Mouse (Mus musculus) adrenal gland, postnatal 4 days (tissue): ENCODE measurements around the gene Stx3. TPM values are rescaled to one million over a fixed set of nuclear protein-coding genes. Genes with fewer than 3 reads are reported as not detected.

Experiments
- DNase-seq, 2 experiments: peaks; one replicate each; pipeline ENCODE4 v3.0.0; 2021 to 2022; ENCODE audit warnings: low spot score in 2 of 2, mixed read lengths in 2 of 2
- total RNA-seq, 2 experiments: library from RNA; stranded (reverse); gene quantifications; 2 replicates each; pipeline ENCODE4 v1.2.3; 2021

Stx3 gene
- total RNA-seq, 2 experiments from 2014 or later, result 7.9 to 12.2 TPM

DNA sequence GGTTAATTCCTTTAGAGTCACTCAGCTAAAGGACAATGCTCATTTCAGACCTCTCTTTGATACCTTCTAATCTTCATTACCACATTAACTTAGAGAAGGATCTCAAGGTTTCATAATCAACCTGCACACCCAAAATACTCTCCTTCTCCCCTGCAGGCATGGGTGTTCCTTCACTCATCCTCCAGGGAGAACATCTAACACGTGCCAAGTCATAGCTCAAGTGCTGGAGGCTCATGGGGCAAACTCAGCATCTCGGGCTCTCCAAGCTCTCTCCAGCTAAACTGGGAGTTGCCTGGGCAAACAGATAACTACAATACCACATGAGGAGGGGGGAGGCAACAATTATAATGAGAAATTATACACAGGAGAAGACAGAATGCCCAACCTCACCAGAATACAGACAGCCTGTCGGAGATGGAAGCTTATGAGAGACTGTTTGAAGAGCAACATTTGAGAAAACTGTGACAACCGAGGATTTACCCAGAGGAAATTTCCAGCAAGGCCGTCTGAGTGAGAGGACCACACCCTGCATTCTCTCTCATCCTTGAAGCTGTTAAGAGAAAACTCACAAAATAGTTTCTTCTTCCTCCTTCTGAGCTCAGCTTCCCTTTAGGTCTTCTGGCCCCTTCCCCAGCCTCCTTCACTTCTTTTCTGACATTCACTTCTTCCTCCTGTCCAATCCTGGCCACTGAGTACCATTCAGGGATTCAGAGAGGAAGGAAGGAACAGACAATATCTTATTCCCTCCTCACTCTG, 9.0 kb downstream of the Stx3 start:
- no peak for DNase-seq

DNA sequence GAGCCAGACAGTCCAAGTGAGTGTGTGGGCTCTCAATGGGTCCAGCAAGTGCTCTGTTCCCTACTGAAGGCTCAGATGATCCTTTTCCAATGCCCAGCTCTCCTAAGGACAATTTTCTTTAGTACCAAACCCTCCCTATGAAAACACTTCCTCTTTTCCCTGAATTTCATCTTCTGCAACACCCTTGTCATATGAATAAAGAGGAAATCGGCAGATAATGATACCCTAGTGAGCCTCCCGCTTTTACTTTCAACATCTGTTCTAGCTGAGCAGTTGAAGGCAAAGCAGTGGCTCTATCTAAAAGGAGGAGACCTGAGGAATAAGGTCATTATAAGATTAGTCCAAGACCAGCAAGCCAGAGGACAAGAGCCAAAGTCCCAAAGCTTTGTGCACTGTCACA, 10.8 kb downstream of the Stx3 start:
- no peak for DNase-seq

DNA sequence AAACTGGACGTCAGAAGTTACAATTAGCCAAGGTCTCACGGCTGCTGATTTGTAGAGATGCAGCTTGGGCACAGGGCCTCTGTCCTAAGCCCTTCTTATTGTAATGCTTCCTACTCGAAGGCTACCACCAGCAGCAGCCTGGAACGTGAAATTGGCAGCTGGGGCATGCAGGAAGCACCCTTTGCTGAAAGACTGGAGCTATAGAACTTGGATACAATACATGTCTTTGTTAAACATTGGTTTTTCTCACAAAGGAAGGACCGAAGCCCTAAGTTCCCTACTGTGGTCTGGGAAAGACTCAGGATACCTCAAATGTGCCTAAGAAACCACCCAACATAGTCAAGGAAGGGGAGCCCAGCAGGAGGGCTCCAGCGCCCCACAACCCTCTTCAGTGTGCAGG, 11.4 kb downstream of the Stx3 start:
- DNase-seq, result no peak

DNA sequence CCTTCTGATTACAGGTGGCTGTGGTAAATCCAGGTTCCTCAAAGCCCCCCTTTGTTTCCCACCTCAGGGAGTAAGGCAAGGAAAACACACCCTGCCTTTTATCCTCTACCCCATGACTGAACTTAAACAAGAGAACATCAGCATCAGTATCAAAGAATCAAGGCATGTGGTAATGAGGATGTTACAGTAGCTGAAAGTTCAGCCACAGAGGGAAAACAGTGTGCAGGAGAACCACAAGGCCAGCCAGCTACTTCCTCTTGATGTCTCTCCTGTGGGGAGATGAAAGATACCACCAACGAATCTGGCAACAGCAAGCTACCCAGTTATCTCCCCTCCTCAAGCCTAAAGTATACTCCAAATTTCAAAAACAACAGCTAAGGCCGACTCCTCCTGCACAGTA, 12.0 kb downstream of the Stx3 start:
- no peak for DNase-seq

DNA sequence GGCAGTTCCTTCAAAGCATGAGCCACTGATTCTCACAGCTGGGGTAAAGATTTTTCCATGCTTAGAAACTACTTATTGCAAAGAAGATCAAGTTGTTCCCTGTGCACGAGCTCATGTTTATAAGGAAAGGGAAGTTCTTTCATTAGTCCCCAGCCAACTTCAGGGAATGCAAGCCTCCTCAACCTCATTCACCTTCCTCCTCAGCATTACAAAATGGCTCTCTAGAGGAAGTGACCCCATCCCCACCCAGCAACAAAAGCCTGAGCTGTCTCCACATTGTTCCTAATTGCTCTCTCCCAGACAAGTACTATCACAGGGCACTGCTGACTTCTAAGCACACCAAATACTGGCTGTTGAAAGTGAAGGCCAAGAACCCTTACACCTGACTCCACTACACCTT, 14.8 kb downstream of the Stx3 start:
- no peak for DNase-seq

DNA sequence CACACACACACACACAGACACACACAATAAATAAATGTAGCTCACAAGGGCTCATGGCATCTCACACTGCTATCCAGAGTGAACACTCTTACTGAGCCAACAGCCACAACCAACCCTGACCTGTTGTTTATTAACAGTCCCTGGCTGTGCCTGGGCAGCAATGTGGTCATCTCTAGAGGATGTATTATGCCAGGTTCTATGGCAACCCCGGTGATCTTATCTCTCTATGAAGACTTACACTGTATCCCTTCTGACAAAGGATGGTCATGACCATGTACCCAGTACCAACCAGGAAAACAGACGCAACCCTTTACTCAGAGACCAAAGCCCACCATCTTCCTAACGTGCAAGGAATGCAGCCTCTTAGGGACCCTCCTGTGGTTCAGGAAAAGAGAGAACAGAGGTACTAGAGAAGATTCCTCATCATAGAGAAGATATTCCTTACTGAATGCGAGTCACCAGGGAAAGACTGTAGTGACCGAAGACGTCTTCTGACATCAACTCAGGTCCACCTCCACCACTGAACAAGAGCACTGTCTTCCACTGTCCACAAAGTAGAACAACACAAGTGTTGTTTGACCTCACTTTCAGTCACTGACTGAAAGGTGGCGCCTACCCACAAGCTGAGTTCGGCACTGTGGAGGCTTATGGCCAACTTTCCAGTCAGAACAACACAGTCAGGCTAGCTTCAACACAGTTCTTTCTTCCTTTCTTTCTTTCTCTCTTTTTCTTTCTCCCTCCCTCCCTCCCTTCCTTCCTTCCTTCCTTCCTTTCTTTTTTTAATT, 18.5 kb downstream of the Stx3 start:
- DNase-seq, result no peak

DNA sequence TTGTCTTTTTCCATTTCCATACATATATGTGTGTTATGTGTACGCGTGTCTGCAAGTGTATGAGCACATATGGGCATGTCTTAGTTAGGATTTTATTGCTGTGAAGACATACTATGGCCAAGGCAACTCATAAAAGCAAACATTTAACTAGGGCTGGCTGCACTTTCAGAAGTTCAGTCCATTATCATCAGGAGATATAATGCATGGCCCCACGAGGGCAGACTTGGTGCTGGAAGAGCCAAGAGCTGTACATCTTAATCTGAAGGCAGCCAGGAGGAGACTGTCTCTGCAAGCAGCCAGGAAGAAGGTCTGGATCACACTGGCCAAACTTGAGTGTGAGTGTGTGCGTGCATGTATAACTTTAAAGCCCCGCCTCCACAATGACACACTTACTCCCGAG, 24.8 kb downstream of the Stx3 start:
- no peak for DNase-seq

DNA sequence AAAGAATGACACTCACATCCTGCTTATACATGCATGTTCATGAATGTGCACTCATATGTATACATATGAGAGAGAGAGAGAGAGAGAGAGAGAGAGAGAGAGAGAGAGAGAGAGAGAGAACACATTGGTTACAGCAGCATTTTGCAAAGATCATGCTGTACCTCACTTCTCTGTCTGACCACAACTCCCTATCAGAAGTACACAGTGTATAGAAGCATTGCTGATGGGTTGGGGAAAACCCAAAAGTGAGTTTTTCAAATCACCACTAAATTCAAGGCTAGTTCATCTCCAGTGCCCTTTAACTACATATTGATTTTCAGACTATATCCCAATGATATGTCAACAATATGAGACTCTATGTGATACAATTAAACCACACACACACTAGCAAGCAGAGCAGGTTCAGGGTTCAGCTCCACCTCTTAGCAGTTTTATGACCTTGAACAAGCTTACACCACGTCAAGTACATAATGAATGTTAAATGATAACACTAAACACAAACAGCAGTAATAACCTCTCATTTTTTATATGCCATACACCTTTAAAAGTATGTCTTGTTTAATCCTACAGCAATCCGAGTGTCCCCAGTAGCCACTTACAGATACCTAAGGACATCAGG, 25.4 kb downstream of the Stx3 start:
- no peak for DNase-seq

DNA sequence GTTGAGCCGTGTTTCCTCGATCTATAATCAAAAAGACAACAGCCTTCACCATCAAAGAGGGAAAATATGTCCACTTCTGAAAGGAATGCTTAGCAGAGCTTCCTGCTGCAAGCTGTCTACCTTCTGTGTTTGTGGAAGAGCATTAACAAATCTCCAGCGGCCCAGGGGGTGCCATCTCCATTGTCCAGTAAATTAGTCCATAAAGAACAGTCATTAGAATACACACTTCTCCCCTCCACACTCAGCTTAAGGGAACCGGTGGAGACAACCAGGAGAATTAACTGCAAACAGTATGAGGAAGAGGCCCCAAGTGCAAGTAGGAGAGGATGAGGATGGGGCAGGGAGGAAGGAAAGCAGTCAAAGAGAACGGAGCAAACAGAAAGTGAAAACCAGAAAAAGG, 27.4 kb downstream of the Stx3 start:
- no peak for DNase-seq

DNA sequence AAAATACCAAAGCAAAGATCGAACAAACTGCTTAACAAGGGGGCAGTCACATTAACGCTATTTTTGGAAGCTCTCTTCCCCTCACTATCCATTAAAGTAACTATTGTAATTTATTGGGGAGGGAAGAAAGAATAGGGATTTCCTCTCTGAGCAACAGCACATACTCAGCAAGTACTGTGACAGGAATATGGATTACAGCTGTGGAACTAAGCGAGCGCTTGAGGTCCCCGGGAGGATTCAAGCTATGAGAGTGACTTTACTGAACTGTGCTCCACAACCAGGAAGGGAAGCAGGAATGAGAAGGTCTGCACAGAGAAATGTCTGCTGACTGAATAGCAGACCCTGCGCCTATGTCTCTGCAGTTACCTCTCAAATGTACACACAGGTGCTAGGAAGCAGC, 30.3 kb downstream of the Stx3 start:
- DNase-seq, result no peak

DNA sequence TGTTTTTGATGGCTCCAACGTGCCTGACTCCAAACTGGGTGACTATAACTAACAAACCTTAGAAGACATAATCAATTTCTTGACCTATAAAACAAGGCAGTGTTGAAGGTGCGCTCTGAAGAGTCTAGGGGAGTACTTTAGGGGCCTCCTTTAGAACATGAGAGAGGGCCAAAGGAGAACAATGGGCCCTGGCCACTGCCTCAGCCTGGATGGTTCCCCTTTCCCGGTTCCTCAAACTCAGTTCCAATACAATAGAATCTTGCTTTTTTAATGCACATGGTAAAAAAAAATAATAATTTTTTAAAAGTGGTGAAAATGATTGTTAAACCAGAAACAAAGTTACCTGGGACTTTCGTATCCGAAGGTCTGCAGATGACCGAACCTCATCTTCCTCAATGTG, 31.4 kb downstream of the Stx3 start:
- no peak for DNase-seq

DNA sequence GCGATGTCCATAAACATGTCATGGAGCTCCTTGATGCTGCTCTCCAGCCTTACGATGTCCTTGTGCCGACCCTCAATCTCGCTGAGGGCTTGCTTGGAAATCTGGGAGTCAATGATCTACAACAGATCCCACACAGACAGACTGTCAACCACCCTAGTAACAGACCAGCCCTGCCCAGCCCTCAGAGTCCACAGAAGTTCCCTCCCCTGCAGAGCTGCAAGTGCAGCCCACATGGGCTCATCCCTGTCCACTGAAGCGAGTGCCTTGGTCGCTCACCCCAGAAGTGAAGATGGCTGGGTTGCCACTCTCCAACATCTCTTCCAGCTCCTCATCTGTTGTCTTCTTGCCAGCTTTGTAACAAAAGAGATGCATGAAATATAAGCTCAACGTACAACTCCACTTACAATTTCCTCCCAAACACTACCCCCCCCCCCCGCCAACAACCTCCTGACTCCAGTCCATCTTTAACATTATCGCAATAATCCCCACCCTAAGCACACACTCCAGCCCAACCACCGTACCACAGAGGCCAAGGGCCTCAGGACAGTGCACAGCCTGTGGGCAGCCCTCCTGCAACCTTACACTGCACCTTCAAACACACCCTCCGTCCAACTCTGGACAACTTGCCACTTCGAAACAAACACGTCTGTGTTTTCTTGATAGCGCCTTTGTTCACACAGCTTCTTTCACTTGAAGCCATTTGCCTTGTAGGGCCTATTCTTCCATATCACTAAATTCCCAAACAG, 33.6 kb downstream of the Stx3 start:
- no peak for DNase-seq

DNA sequence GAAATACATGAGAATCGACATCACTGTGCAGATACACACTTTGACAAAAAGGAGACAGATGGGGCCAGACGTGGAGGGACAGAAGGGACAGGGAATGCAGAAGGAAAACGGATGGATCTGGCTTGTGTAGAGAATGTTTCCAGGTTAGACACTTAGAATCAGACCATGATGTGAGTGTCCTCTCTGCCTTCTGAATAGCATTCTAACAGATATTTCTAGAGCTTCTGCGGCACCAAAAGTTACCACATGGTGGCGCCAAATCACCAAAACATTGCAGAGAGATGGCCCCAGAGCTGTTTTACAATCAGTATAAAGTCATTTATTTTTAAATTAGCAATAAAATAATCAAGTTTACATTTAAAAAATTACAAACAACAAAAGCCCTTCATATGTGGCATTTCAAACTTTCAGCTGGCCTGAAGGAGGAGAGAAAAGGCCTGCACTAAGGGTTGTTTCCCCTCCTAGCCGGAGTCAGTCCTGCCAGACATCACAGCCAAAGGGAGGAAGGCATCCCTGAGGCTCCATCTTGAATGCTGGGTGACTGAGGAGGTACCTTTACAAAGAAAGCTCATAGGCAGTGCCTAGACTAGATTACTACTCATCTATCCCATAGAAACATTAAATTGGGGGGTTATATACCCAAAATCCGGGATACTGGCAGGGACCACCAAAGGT, 41.9 kb downstream of the Stx3 start:
- peak in 1 of 2 experiments; percentile 27 for DNase-seq

DNA sequence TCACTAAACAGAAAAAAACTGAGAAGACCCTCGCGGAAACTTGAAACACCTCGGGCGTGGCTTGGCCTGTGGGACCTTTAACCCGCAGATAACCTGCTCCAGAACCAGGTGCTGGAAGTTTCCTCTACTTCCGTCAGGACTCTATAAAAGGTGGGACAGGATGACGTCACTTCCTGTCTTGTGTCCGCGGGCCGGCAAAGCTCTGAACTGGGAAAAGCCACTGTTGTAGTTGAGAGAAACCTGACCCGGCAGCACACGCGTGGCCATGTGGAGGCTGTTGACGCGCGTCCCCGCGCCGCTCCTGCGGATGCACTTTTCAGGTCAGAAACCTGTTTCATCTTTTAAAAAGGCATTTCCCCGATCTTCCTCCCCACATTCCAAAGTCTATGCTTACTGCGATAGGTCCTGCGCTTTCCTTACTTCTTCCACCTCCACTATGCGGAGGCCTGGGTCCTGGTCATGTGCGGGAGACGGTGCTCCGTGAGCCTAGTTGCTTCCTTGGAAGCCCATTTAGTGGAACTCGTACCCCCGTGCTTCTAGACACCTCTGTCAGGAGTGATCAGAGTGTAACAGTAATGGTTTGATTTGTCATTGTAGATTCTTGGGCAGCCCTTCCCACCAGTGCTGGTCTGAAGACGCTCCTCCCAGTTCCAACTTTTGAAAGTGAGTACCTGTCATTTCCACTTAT, 48.9 kb downstream of the Stx3 start, which contains the start of gene Mrpl16:
TSS of gene Mrpl16 (plus strand) at position 187 of the 688 bp plus-strand sequence.
- peak; percentile 65 to 73 for DNase-seq

DNA sequence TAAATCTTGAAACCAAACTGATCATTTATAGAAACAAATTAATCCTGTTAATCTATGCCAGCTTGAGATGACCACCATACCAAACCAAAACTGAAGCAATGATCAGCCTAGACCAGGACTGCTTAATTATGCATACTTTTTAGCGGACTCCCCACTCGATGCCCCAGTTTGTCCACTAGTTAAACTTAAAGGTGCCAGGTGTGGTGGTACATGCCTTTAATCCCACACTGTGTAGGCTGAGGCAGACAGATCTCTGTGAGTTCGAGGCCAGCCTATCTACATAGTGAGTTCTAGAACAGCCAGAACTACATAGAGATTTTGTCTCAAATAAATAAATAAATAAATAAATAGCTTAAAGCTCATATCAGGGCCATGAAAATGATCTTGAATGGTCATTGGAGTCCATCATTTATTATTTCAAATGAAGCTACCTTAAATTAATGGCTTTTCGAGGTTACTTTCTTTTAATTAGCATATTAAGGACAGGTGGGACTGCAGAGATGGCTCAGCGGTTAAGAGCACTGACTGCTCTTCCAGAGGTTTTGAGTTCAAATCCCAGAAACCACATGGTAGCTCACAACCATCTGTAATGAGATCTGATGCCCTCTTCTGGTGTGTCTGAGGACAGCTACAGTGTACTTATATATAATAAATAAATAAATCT, 49.8 kb downstream of the Stx3 start:
- DNase-seq, result no peak

DNA sequence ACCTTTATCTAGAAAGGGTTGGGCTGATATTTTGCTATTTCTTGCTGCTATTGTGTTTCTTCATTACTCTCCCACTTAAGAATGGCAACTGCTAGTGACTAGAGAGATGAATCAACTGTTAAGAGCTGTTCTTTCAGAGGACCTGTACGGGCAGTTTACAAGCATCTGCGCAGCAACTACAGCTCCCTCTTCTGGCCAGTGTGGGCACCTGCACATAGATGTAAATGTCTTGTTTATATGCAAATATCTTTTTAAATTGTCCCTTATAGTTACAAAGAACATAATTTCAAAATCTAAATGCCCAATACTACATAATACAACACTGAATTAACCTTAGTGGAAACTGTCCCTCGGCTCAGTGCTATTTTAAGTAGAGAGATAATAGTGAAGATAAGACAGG, 51.0 kb downstream of the Stx3 start:
- DNase-seq, result no peak

DNA sequence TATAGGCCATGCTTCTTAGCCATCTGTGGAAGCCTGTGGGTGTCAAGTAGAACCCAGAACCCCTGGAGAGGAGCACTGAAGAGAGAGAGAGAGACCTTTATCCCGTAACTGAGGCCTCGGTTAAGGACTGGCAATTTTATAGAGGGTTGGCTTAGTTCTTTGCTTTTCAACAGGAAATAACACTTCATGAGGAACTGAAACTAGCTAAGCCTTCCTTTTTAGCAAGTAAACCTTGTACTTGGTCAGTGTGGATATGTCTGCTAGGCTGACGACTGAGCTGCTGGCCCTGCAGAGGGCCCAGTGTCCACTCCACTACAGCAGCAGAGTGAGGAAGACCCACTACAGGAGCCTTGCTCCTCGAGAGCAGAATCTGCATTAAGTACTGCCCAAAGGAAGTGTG, 52.8 kb downstream of the Stx3 start:
- DNase-seq, result no peak

DNA sequence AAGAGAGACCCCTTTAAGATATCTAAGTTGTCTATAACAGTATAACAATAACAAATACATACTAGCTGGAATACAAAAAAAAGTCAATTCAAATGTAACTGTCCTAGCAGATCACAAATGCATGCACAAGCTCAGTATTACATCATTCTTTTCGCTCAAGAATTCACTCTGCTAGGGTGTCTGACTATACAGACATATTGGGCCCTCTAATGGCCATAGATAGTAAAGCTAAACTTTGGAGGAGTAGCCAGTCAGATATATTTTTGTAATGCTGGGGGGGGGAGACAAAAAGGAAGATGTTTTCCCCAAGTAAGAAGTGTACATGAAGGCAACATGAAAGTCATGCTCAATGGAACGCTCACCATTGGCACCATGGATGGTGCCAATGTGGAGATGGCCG, 54.1 kb downstream of the Stx3 start:
- no peak for DNase-seq

DNA sequence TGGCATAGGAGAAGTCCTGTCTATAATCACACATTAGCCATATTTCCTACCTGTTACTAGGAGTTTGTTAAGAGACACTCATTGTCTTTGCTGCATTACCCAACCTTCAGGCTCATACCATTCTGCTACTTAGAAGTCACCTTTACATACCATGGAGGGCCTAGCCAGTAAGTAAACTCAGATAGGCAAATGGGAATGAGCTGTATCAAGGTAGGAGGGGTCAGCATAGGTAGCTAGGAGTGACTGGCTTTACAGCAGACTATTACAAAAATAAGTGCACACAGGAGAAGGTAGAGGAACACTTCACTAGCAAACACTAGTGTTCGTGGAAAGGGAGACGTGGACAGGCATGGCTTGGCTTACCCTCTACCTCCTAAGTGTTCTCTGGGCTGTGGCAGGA, 71.9 kb downstream of the Stx3 start, which contains the start of gene Gif:
TSS of gene Gif (plus strand) at position 257 of the 400 bp plus-strand sequence.
- DNase-seq, result no peak

DNA sequence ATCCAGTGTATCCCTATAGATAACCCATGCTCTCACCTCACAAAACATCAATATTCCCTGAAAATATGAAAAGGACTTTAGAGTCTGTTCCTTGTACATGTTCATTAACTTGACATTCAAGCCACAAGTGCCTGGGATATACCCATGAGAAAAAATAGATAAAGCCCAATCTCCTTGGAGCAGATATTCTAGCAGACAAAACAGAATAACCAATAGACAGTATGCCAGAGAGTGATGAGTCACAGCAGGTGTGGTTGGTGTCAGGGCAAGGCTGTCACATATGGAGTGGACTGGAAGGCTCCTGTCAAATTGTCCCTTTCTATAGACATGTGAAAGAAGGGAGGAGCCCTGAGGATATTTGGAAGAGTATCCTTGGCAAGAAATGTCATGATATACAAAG, 73.5 kb downstream of the Stx3 start:
- no peak for DNase-seq
